Mouse (Mus musculus) left cerebral cortex, postnatal 4 days (tissue): ENCODE results near the gene Wdr81. TPM values are rescaled to one million over a fixed set of nuclear protein-coding genes. Genes with fewer than 3 reads are reported as not detected.
"Not testable (repeated sequence)": the region's sequence is repeated elsewhere in the genome, so short reads cannot be mapped to it uniquely, and the experiment has no call there.

Experiments used
- DNase-seq: peaks from one replicate; pipeline ENCODE4 v3.0.0-alpha.2; 2022
- intact Hi-C: fragments of 180-260 bp; cut with DNase I; formaldehyde crosslinking; loops from one replicate; pipeline ENCODE4 v1.15.1; 2025
- total RNA-seq, 2 experiments: library from RNA; stranded (reverse); gene quantifications; 2 replicates each; pipeline ENCODE4 v1.2.3; 2021

Gene Wdr81
- total RNA-seq, 2 experiments from 2014 or later, result 17.6 to 19.1 TPM

- DNase-seq, result peak; percentile 100
- intact Hi-C loops, result no loop called here
Observed at GRCm38 (mm10) chr11:75460844-75461742, 6.6 kb upstream of the Wdr81 start, which contains the start of gene Tlcd2. Gene Tlcd2 (plus strand): TSS chr11:75461715.

DNA sequence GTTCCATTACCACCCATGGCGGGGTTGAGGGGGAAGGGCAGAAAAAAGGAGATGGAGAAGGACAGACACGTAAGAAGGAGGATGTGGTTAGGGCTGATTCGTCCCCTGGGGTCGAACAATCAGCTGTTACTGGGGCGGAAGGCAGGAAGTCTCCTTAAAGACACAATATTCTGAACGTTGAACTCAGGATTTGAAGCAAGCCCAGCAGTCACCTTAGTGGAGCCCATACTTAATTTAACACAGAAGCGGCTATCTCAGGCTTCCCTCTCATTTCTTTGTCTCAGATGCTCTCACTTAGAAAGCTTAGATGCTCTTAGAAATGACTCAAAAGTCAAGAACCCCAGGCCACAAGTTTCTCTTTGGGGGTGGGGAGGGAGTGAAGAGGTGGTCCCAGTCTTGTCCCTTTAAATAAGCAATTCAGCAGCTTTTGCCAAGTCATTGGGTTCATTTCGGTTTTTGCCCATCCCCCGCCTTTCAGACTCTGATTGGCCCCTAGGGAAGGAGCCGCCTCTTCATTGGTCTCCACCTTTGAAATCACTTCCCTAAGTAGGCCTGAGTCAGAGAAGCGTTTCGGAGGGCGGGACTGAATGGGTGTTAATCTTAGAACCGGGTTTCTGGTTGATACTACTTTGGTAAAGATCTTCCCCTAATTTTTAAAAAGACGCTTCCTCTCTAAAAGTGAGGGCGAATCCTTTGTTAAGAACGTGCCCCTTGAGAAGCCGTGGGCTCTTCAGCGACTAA is 5.8 kb upstream of the Wdr81 start:
- peak; percentile 83 for DNase-seq
- intact Hi-C loops, result no loop called here

DNA sequence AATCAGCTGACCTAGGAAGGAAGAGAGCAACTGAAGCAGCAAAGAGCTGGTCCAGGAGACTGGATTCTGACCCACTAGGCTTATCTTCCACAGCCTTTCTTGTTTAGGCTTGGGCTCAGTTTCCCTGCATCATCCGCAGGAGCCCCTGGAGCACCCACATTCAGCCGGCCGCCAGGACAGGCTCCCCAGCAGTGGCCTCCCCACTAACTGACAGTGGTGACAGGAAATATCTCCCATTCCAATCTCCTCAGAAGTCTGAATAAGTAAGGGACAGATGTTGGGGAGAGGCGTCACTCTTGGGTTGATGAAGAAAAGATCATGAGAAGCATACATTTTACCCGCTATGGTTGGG is 5.2 kb upstream of the Wdr81 start:
- DNase-seq, result no peak
- intact Hi-C loops, result loop anchor here (5.0 kb wide), 1 partner anchor 277 kb away; no protein-coding TSS in a partner anchor

DNA sequence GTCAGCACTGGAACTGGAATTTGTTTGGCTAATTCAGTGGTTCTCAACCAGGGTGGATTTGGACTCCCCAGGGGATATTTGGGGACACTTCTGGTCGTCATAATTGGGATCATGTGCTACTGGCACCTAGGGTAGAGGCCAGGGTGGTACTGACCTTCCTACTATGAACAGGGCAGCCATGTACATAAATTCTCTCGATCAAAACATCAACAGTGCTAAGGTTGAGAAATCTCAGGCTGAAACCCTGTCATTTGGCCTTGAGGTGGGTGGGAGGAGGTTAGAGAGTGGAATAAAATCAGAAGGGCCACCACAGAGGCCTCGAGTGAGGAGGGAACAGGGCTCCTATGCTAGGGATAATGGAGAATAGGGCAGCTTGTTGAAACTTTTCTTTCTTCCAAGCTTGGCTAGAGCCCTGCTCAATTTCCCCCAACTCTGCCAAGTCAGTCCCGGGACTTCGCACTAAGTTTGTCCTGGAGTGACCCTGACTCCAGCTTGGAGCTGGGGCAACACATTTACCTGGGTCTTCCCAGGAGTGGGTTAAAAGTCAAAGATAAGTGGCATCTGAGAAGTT is 4.7 kb upstream of the Wdr81 start:
- DNase-seq, result no peak
- intact Hi-C loops, result loop anchor here (5.0 kb wide), 1 partner anchor 277 kb away; no protein-coding TSS in a partner anchor

GRCm38 (mm10) chr11:75458628-75459041 is 4.1 kb upstream of the Wdr81 start:
- intact Hi-C loops, result loop anchor here (5.0 kb wide), 1 partner anchor 276 kb away; no protein-coding TSS in a partner anchor
- DNase-seq, result no peak

DNA sequence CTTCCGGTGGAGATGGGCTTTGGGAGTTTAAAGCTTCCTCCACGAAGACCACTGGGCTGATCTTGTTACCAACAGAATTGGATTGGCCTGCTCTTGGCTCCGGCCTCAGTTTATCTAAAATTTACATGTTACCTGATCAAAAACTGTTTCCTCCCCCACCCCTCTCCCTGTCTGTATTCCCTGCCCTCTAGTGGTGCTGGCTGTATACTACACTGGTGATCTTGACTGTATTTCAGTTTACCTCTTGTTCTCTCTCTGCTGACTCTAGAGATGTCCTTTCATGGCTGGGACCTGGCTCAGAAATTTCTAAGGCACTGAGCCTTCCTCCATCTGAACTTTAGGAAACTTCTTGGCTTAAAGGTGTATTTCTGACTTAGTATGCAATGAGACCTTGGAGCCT is 3.7 kb upstream of the Wdr81 start:
- no peak for DNase-seq
- intact Hi-C loops, result loop anchor here (5.0 kb wide), 1 partner anchor 276 kb away; no protein-coding TSS in a partner anchor

DNA sequence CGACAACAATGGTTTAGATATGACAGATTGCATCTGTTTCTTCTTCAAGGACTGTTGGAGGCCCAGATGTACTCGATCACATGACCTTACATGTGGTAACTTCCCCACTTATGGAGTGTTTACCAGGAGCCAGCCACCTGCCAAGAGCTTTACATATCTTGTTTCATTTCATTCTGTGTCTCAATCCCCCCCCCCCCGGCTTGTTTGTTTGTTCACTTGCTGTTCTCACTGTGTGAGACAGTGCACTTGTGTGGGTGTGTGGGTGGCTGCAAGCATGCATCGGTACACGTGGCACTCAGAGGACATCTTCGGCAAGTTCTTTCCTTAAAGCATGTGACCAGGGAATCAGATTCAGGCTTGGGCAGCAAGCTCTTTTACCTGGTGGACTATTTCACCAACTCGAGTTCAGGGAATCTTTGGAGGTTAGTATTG is 1.9 kb upstream of the Wdr81 start:
- no peak for DNase-seq
- intact Hi-C loops, result loop anchor here (5.0 kb wide), 1 partner anchor 274 kb away; no protein-coding TSS in a partner anchor

GRCm38 (mm10) chr11:75455971-75456370 is 1.5 kb upstream of the Wdr81 start:
- intact Hi-C loops, result loop anchor here (5.0 kb wide), 1 partner anchor 274 kb away; no protein-coding TSS in a partner anchor
- DNase-seq, result not testable (repeated sequence)

GRCm38 (mm10) chr11:75455041-75455736 is 672 bp upstream of the Wdr81 start:
- intact Hi-C loops, result loop anchor here (5.0 kb wide), 1 partner anchor 273 kb away; no protein-coding TSS in a partner anchor
- DNase-seq, result no peak

DNA sequence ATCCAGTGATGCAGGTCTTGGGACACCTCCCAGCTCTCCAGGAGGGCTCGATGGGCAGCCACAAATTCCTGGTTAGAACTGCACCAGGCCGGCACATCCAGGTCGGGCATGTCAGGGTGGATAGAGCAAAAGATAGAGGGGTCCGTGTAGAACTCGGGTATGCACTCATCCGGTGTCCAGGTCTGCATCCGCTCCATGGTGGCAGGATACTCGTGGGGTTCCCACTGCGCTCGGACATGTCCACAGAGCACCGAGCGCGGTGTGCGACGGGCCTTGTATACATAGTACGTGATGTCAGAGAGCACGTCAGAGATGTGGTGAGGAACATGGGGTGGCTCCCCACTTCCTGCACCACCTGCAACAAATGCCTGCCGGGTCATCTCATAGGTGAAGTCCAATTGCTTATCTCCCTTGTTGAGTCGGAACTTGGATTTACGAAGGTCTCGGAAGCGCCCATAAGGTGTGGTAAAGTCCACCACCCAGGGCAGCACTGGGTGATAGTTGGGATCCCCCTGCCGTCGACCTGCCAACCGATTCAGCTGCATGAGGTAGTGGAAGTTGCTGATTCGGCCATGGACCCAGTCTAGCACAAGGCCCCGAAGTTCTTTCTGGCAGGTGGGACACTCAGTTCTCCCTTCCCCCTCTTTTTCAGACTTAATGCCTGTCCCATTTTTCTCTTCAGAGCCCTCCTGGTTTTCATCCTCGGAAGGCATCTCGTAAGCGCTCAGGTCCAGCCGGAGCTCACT is 1.5 kb downstream of the Wdr81 start:
- no peak for DNase-seq
- intact Hi-C loops, result no loop called here

GRCm38 (mm10) chr11:75452081-75452480 is 2.4 kb downstream of the Wdr81 start:
- intact Hi-C loops, result no loop called here
- DNase-seq, result no peak

DNA sequence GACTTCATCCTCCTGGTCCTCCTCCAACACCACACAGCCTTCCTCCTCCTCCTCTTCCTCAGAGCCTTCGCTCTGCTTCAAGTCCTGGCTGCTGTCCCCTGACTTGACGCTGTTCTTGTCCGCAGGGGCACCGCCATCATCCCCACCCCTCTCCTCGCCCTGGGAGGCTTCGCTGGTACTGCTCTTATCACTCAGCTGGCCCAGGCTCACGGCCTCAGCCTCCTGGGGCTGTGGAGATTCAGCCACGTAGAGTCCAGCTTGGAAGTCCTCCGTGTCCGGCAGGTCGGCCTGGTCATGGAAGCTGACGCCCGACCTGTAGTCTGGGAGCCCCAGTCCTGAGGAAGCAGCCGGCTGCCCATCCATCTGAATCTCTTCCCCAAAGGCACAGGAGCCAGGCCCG is 3.6 kb downstream of the Wdr81 start:
- DNase-seq, result no peak
- intact Hi-C loops, result no loop called here

- intact Hi-C loops, result no loop called here
Observed at GRCm38 (mm10) chr11:75450304-75450908, 4.1 kb downstream of the Wdr81 start.

DNA sequence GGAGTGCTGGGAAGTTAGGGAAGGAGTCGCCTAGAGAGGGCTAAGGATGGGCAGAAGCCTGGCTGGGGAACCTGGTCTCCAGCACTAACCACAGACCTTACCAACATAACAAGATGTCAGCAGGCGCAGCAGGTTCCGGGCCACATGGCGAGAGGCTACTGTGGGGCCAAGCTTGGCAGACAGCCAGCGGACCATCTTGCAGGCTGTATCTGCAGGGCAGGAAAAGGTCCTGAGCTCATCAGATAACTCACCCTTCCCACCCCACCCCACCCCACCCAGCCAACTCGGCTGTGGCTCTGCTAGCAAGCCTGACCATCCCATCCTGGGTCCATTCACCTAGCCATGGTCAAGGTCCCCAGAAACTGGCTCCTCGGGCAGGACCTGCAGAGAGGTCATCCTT is 4.8 kb downstream of the Wdr81 start:
- peak; percentile 49 for DNase-seq
- intact Hi-C loops, result no loop called here

More at GRCm38 (mm10) chr11:75450304-75450908, 4.1 kb downstream of the Wdr81 start:
- no peak for DNase-seq

GRCm38 (mm10) chr11:75448575-75448974 is 5.9 kb downstream of the Wdr81 start:
- intact Hi-C loops, result no loop called here
- no peak for DNase-seq

- intact Hi-C loops, result no loop called here
- DNase-seq, result no peak
Observed at GRCm38 (mm10) chr11:75443711-75444110, 10.8 kb downstream of the Wdr81 start.

GRCm38 (mm10) chr11:75441601-75442000 is 12.9 kb downstream of the Wdr81 start:
- intact Hi-C loops, result no loop called here
- peak; percentile 62 for DNase-seq

DNA sequence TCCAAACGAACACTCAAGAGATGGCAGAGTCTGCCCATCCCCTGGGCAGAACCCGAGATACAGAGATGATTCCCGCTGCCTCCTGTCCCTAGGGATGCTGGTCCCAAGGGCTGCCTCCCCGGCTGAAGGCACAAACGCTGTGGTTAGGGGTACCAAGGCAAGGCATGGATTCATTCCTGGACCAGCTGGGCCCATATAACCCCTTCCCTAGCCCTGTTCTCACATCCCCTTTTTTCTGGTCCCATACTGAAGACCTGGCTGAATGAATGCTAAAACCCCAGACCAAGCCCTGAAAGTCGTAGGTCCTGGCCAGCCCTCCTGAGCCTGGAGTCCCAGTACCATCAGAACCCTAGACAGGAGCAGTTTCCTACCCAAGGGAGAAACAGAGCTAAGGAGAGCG is 13.5 kb downstream of the Wdr81 start:
- no peak for DNase-seq
- intact Hi-C loops, result no loop called here

DNA sequence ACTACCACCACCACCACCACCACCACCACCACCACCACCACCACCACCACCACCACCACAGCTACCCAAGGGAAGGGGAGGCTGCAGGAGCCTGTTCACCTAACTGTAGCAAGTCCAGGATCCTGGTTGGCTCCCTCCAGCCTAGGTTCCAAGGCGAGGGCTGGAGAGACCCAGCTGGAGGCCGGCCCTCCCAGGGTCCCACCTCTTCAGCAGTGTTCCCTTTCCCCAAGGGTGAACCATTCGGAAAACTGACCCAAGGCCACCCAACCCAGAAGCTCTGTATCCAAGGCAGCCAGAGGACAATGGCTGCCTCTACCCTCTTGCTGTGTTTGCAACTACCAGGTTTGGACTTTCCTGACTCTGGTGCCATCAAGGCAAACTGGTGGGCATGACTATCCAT is 14.6 kb downstream of the Wdr81 start:
- intact Hi-C loops, result no loop called here
- DNase-seq, result no peak
